Mouse (Mus musculus) bone marrow, adult 2 months (tissue): ENCODE data around the gene Eef1akmt3. TPM values are rescaled to one million over a fixed set of nuclear protein-coding genes. Genes with fewer than 3 reads are reported as not detected.
A peak's percentile ranks its signal among the peaks of the same experiment; 100 is the strongest.
"Not testable (repeated sequence)": the region's sequence is repeated elsewhere in the genome, so short reads cannot be mapped to it uniquely, and the experiment has no call there.

Experiments
- H3K27ac ChIP-seq: fragments of 200-500 bp; 2 replicates; pipeline ENCODE4 v1.5.1; 2012; ENCODE audit warnings: low read depth, mild to moderate bottlenecking, control low read depth, inconsistent platforms, low read length; ENCODE audit not compliant: control insufficient read depth, poor library complexity, insufficient read depth
- H3K4me1 ChIP-seq: fragments of 200-500 bp; 2 replicates; pipeline ENCODE4 v1.6.1; 2011; ENCODE audit warnings: low read length; ENCODE audit not compliant: control insufficient read depth, insufficient read depth
- H3K4me3 ChIP-seq: fragments of 200-500 bp; replicated peaks from 2 replicates; pipeline ENCODE3; 2011; ENCODE audit warnings: mild to moderate bottlenecking, low read depth, low read length, control low read depth; ENCODE audit not compliant: control insufficient read depth
- CTCF ChIP-seq: fragments of 200-500 bp; IDR thresholded peaks from 2 replicates; pipeline ENCODE4 v1.5.1; 2011; ENCODE audit warnings: low read length, control low read depth; ENCODE audit not compliant: control insufficient read depth, insufficient read depth
- POLR2A ChIP-seq: fragments of 200-500 bp; IDR thresholded peaks from 2 replicates; pipeline ENCODE4 v1.6.1; 2011; ENCODE audit warnings: low read depth, mild to moderate bottlenecking, control low read depth, low read length, borderline replicate concordance; ENCODE audit not compliant: control insufficient read depth
- WGBS: fragments of 180-500 bp; shearing (Covaris S2); methylation state at CpG from one replicate; pipeline ENCODE4 v1.1.7; 2018; 5-methylcytosine and 5-hydroxymethylcytosine counted together
- polyA plus RNA-seq: library from polyadenylated mRNA; stranded (reverse); fragments of >200 nt; gene quantifications from 2 replicates; pipeline ENCODE4 v1.2.4, GENCODE M21; 2011; ENCODE audit warnings: low replicate concordance; ENCODE audit not compliant: missing spikeins, insufficient read depth, insufficient read length

The Eef1akmt3 gene
- polyA plus RNA-seq, 1 experiment: 1.1 TPM

DNA sequence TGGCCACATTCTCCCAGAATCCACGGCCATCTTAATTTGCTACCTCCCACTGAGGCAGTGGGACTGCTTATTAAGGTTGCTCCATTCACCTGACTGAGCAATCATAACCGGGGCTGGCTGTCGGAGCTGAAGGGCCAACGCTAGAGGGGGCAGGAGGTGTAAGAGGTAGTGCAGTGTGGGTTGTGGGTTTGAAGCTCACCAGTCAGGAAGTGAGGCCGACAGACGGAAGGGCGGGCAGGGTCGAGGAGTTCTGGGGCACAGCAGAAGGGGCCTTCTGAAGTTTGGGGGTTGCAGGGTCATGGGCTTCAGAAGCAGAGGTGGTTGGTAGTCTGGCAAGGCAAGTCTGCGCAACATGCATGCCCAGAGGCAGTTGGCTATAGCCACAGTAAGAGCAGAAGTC, 33.8 kb upstream of the Eef1akmt3 start, which contains the start of gene Agap2:
Agap2 (plus strand) TSS at position 205 of the 400 bp plus-strand sequence.
- WGBS: 3% methylated on average over 9 of the region's 9 CpGs
- H3K4me1 ChIP-seq: peaks cover 5% of the 10 kb centered on the region; the same call in 1 of the 2 replicates
- peak within 1 kb of the TSS; percentile 87 for H3K4me3 ChIP-seq
- peak within 1 kb of the TSS; percentile 35 for H3K27ac ChIP-seq
- TF ChIP-seq CTCF (peak; percentile 76), POLR2A (peak; percentile 75; the same call in 1 of the 2 replicates)

DNA sequence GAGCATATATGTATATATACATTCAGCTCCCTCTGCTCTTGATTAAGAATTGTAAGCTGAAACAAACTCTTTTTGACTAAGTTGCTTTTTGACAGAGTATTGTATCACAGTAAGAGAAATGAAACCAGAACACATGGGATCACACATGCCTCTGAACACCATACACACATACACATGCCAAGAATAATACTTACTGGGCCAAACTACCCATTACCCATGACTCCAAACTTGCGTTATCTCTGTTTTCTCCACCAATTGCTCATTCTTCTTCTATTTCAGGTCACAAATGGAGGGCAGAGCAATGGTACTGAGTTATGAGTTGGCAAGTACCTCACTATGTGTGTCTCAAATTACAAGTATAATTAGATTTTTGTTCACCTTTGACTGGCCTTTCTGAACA, 32.7 kb upstream of the Eef1akmt3 start:
- 88% methylated on average over 1 of the region's 1 CpGs for WGBS
- Histone ChIP-seq H3K4me3 (no peak overlapping the region), H3K4me1 (peaks cover 5% of the 10 kb centered on the region; the same call in 1 of the 2 replicates), H3K27ac (no peak overlapping the region)
- TF ChIP-seq POLR2A (no peak), CTCF (no peak)

DNA sequence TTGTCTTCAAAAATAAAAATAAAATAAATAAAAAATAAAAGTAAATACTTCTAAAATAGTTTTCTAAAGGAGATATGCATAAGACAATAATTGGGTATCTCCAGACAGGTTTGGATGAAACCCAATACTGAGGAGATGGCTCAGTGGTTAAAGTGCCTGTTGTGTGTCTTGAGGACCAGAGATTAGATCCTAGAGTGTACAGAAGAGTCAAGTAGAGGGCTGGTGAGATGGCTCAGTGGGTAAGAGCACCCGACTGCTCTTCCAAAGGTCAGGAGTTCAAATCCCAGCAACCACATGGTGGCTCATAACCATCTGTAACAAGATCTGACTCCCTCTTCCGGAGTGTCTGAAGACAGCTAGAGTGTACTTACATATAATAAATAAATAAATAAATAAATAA, 31.7 kb upstream of the Eef1akmt3 start:
- not testable (repeated sequence) for H3K27ac ChIP-seq, H3K4me3 ChIP-seq, H3K4me1 ChIP-seq
- WGBS: 59% methylated on average over 2 of the region's 2 CpGs

DNA sequence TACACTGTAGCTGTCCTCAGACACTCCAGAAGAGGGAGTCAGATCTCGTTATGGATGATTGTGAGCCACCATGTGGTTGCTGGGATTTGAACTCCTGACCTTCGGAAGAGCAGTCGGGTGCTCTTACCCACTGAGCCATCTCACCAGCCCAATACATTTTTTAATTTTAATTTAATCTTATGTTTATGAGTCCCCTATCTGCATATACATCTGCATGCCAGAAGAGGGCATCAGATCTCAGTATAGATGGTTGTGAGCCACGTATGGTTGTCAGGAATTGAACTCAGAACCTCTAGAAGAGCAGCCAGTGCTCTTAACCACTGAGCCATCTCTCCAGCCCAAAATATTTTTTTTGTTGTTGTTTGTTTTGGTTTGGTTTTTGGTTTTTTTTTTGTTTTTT, 31.0 kb upstream of the Eef1akmt3 start:
- 65% methylated on average over 4 of the region's 4 CpGs for WGBS
- H3K4me3 ChIP-seq, H3K27ac ChIP-seq, H3K4me1 ChIP-seq: not testable (repeated sequence)

DNA sequence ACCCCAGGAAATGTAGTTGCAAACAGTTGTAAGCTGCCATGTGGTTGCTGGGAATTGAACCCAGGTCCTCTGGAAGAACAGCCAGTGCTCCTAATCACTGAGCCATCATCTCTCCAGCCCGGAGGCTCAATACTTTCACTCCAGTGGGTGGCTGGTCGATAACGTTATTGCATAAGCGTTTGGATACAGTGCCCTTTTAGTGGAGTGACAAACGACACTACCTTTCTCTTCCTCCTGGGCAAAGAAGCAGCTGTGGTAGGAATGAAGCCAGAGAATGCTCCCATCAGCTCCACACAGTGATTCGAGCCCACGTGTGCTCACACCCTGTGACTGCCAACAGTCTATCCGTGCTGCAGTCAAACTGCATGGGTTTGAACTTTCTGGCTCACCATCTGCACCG, 29.9 kb upstream of the Eef1akmt3 start:
- Histone ChIP-seq H3K4me3 (no peak overlapping the region), H3K27ac (no peak overlapping the region), H3K4me1 (peaks cover 5% of the 10 kb centered on the region; the same call in 1 of the 2 replicates)
- 49% methylated on average over 9 of the region's 9 CpGs for WGBS
- TF ChIP-seq POLR2A (no peak), CTCF (no peak)

DNA sequence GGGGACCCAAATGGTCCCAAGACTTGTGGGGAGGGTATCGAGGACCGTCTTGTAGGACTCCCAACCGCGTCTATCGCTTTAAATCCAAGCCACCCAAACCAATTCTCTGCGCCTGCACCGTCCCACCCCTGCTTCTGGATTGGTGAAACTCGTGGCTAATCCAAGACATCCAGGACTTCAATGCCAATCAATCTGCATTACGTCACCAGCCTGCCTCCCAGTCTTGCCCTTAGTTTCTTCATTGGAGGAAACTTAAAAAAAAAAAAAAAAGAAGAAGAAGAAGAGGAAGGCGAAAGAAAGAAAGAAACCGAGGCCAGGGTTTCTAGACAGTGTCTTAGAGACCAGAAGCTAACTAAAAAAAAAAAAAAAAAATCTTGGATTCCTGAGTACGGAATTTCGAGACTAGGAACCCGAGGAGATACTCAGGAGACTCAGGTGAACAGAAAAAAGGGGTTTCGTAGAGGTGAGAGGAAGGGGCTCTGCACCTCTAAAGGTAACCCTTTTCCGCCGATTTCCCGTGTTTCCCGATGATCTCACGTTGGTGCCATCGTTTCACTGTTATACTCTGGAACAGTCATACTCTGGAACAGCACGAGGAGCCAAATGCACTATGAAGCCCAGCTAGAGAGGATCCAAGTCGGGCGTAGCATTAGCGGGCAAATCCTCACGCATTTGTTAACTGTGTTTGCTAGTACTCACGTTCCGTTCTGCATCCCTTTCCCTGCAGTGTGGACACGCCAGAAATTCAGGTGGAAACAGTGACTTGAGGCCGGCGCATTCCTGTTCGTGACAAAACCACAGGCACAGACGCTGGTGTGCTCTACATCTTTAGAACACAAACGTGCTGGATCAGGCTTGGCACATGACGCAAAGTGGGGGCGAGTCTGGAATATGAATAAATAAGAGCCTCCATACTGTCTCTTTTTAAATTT, 29.1 kb upstream of the Eef1akmt3 start, which contains the start of gene Tspan31:
Tspan31 (minus strand) TSS at position 75 of the 932 bp plus-strand sequence.
- Histone ChIP-seq H3K4me1 (peaks cover 5% of the 10 kb centered on the region; the same call in 1 of the 2 replicates), H3K4me3 (peak within 1 kb of the TSS; percentile 46), H3K27ac (no peak within 1 kb of the TSS)
- no peak for TF ChIP-seq POLR2A
- TF ChIP-seq CTCF: no peak
- under 1% methylated on average over 36 of the region's 36 CpGs for WGBS

DNA sequence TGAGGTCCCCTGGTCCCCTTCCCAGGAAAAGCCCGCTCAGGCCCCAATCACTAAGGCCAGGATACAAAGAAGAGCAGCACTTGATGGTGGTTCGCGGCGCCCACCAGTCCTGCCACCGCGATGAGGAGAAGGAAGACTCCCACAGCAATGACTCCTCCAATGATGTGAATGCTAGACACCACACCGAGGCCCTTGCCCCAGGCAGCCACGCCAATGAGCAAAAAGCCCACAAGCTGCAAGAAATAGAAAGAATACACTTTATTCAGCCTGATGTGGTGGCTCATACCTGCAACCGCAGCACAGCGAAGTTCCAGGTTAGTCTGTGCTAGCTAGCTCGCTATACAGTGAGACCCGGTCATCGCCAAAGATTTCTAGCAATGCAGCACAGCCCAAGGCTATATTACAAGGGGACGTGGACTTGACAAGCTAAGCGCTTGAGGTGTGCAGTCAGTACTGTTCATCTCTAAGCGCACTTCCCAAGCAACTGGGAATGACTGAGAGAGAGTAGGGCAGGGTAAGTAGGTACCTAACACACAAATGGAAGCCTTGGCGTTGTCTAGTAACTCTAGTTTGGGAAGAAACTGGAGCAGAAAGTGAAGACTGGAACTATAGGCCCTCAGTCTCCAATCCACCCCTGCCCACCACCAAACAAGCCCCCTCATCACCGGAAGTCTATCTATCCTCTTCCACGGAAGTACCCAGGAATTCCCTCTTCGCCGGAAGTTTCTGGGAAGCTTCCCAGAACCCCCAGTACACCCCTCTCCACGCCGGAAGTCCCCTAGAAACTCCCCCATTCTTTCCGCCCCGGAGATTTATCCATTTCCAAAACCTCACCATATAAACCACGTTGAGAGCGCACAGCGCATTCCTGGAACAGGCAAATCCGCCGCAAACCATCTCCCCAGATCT, 28.2 kb upstream of the Eef1akmt3 start:
- H3K4me1 ChIP-seq: peaks cover 5% of the 10 kb centered on the region; the same call in 1 of the 2 replicates
- WGBS: 13% methylated on average over 30 of the region's 30 CpGs
- H3K4me3 ChIP-seq: peak overlapping the region; percentile 46
- TF ChIP-seq CTCF (no peak), POLR2A (no peak)
- H3K27ac ChIP-seq: no peak overlapping the region
